Mouse (Mus musculus) testis, postnatal 14 days (tissue): ENCODE results near the gene Gatm.
A peak's percentile ranks its signal among the peaks of the same experiment; 100 is the strongest.

ENCODE experiments used
- DNase-seq: peaks from one replicate; pipeline ENCODE4 v3.0.0; 2021; ENCODE audit warnings: low spot score

The Gatm gene

GRCm38 (mm10) chr2:122608820-122609219 is 2.3 kb downstream of the Gatm start:
- DNase-seq: peak; percentile 19

- DNase-seq: no peak
Measured at GRCm38 (mm10) chr2:122605829-122606228, 5.3 kb downstream of the Gatm start.

GRCm38 (mm10) chr2:122601354-122601753 is 9.7 kb downstream of the Gatm start:
- no peak for DNase-seq

GRCm38 (mm10) chr2:122599736-122600135 is 11.4 kb downstream of the Gatm start:
- no peak for DNase-seq

- no peak for DNase-seq
Measured at GRCm38 (mm10) chr2:122595461-122595860, 15.6 kb downstream of the Gatm start.

GRCm38 (mm10) chr2:122591213-122591612 is 19.9 kb downstream of the Gatm start:
- DNase-seq: no peak

GRCm38 (mm10) chr2:122590351-122590750 is 20.8 kb downstream of the Gatm start:
- DNase-seq: no peak

GRCm38 (mm10) chr2:122587861-122588519 is 23.1 kb downstream of the Gatm start:
- no peak for DNase-seq

- DNase-seq: no peak
Measured at GRCm38 (mm10) chr2:122586258-122586657, 24.8 kb downstream of the Gatm start.

- no peak for DNase-seq
Measured at GRCm38 (mm10) chr2:122582324-122582723, 28.8 kb downstream of the Gatm start.

GRCm38 (mm10) chr2:122581361-122582017 is 29.6 kb downstream of the Gatm start:
- no peak for DNase-seq

GRCm38 (mm10) chr2:122580426-122580825 is 30.7 kb downstream of the Gatm start:
- DNase-seq: no peak

- DNase-seq: no peak
Measured at GRCm38 (mm10) chr2:122577316-122577715, 33.8 kb downstream of the Gatm start.

GRCm38 (mm10) chr2:122576295-122576694 is 34.8 kb downstream of the Gatm start:
- no peak for DNase-seq

- peak; percentile 73 for DNase-seq
Measured at GRCm38 (mm10) chr2:122575470-122575869, 35.6 kb downstream of the Gatm start.

- no peak for DNase-seq
Measured at GRCm38 (mm10) chr2:122572438-122572837, 38.7 kb downstream of the Gatm start.

- DNase-seq: no peak
Measured at GRCm38 (mm10) chr2:122571326-122571725, 39.8 kb downstream of the Gatm start.

- no peak for DNase-seq
Measured at GRCm38 (mm10) chr2:122570430-122570829, 40.7 kb downstream of the Gatm start.

- no peak for DNase-seq
Measured at GRCm38 (mm10) chr2:122569439-122569838, 41.7 kb downstream of the Gatm start.

GRCm38 (mm10) chr2:122562251-122562650 is 48.9 kb downstream of the Gatm start:
- no peak for DNase-seq

GRCm38 (mm10) chr2:122561221-122561620 is 49.9 kb downstream of the Gatm start:
- DNase-seq: no peak

GRCm38 (mm10) chr2:122558317-122558716 is 52.8 kb downstream of the Gatm start:
- no peak for DNase-seq
